Mouse (Mus musculus): ENCODE measurements around the gene Fez2. TPM values are rescaled to one million over a fixed set of nuclear protein-coding genes. Genes with fewer than 3 reads are reported as not detected.

Gene Fez2
- total RNA-seq, 2 experiments from 2014 or later: 70.5 to 81.7 TPM

GRCm38 (mm10) chr17:78374756-78375155 is 43.2 kb downstream of the Fez2 start:
- no peak for DNase-seq
- intact Hi-C loops (cut with DNase I): loop anchor here (5.0 kb wide), 1 partner anchor 78 kb away; no protein-coding TSS in a partner anchor

- DNase-seq: no peak
- intact Hi-C loops (cut with DNase I): no loop called here
Observed at GRCm38 (mm10) chr17:78373849-78374248, 44.1 kb downstream of the Fez2 start.

DNA sequence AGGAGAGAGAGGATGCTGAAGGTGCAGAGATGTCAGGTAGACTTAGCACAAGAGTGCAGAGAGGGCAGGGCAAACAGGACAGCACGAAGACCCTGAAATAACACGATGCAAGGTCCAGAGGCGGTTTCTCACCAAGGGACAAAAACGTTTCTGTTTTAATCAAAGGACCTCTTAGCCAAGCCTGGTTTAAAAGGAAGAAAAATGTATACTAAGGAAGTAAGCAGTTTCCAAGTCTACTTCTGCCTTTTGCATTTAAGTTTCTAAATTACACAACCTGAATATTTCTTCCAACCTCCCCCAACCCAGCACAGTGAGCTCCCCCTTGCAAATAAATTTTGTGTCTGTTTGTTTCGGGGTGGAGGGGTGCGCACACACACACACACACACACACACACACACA is 44.8 kb downstream of the Fez2 start:
- no peak for DNase-seq
- intact Hi-C loops (cut with DNase I): no loop called here

DNA sequence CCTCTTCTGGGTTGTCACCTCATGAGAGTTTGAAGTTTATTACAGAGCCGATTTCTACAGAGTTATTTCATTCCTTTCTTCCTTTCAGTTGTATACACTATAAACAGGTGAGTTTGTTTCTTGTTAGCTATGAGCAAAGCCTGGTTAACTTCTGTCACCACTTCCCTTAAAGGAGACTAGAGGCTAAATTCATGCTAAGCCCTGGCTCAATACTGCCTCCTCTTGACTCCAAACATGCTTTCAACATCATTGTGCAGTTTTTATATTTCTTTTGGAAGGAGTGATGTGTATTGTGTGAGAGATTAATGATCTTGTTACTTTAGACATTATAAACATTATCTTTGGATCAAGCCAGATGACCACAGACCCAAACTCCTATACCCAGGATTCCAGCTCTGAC is 47.5 kb downstream of the Fez2 start:
- DNase-seq: no peak
- intact Hi-C loops (cut with DNase I): loop anchor here (2.0 kb wide), 1 partner anchor 174 kb away; no protein-coding TSS in a partner anchor

GRCm38 (mm10) chr17:78368481-78368880 is 49.5 kb downstream of the Fez2 start:
- intact Hi-C loops (cut with DNase I): no loop called here
- no peak for DNase-seq

GRCm38 (mm10) chr17:78366070-78366469 is 51.9 kb downstream of the Fez2 start:
- no peak for DNase-seq
- intact Hi-C loops (cut with DNase I): no loop called here

GRCm38 (mm10) chr17:78364555-78365302 is 53.2 kb downstream of the Fez2 start:
- DNase-seq: no peak
- intact Hi-C loops (cut with DNase I): loop anchor here (5.0 kb wide), 2 partner anchors 37 to 73 kb away; no protein-coding TSS in a partner anchor

GRCm38 (mm10) chr17:78361939-78362728 is 55.8 kb downstream of the Fez2 start:
- intact Hi-C loops (cut with DNase I): loop anchor here (2.0 to 5.0 kb wide), 4 partner anchors 35 to 117 kb away; no protein-coding TSS in a partner anchor
- DNase-seq: peak; percentile 55 to 61

GRCm38 (mm10) chr17:78358251-78358726 is 59.7 kb downstream of the Fez2 start:
- intact Hi-C loops (cut with DNase I): no loop called here
- no peak for DNase-seq

DNA sequence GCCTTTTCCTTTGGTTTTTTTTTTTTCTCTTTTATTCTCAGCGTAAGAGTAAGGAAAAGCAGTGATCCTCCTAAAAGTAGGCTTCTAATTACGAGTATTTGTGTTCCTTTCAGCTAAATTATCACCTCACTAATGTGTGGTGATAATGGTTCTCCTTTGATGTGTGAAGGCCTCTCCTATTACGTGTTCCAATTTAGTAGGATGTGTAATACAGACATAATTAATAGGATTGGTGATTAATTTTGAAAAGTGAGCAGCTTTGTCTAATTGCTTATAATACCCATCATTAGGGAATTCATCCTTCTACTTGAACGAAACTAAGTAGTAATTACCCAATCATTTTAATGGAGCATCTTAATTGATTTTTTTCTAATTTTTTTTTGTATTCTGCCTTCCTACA is 60.2 kb downstream of the Fez2 start:
- intact Hi-C loops (cut with DNase I): no loop called here
- no peak for DNase-seq

GRCm38 (mm10) chr17:78355611-78356010 is 62.3 kb downstream of the Fez2 start:
- DNase-seq: no peak
- intact Hi-C loops (cut with DNase I): no loop called here

GRCm38 (mm10) chr17:78354871-78355270 is 63.1 kb downstream of the Fez2 start:
- intact Hi-C loops (cut with DNase I): no loop called here

GRCm38 (mm10) chr17:78354411-78354810 is 63.5 kb downstream of the Fez2 start:
- intact Hi-C loops (cut with DNase I): no loop called here
- DNase-seq: peak in 1 of 2 experiments; percentile 24

More at GRCm38 (mm10) chr17:78354871-78355270, 63.1 kb downstream of the Fez2 start:
- no peak for DNase-seq

DNA sequence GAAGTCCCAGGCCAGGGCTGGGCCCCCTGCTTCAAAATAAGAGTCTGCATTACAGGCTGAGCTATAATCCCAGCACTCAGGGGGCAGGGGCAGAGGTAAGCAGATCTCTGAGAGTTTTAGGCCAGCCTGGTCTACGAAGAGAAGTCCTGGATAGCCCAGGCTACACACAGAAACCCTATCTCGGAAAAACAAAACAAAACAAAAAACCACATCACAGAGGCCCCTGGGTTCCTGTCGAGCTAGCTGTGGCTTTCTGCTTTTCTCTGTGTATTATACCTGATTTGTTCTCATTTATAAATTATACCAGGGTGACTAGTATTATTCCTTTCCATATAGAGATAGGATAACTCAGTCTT is 65.5 kb downstream of the Fez2 start:
- intact Hi-C loops (cut with DNase I): no loop called here

DNA sequence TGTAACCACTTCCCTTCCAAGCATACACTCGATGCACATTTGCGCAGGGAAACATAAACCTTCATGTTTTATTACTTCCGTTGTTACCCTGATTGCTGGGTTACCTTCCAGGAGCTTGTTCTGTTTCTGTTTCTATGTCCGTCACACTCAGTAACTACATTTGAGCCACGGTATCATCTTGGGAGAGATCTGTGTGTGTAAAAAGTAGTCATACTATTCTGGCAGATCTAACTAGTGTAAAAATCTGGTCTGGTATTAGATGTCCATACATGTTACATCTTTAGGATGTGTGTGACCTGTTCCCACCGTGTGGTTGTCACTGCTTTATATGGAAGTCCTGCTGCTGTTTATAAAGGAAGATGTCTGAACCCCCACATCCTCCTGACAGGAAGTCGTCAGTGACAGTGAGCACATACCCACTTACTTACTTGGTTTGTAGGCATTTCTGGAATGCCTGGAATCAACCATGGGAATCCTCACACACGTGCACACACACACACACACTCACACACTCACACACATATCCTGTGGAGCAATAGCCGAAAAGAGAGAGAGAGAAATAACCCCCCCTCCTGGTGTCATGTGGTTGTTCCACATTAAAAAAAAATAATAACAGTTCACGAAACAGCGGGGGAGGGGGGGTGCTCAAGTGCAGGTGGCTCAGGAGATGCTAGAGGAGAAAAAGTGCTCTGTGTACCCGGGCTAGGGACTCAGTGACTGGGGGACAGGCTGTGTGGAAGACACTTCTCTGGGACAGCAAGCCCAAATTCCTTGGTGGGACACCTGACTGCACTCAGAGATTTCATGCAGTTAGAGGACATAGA is 66.1 kb downstream of the Fez2 start:
- intact Hi-C loops (cut with DNase I): no loop called here
- no peak for DNase-seq

More for the DNA sequence above, 65.5 kb downstream of the Fez2 start:
- DNase-seq: no peak

DNA sequence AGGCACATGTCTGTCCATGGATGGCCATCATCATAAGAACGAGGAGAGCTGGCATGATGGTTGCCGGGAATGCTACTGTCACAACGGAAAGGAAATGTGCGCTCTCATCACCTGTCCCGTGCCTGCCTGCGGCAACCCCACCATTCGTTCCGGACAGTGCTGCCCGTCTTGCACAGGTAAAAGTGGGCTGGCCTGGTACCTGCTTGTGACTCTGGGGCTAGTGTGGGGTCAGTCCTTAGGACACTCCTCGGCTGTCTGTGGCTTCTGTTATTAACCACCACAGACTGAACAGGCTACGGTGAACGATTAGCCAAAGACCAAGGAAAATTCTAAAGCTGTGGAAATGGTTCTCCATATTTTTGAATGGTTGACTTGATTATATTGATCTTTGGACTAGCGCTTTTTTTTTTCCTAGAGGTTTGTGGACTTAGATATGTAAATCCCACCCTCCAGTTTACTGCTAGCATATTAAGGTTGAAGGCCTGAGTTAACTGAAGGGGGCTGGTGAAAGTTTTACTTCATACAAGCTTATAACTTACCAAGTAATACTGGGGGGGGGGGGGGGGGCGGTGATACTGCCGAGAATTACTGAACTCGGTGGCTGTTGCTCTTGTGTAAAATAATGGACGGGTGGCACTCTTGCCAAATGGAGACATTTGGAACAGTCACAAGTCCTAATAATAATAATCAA is 70.7 kb downstream of the Fez2 start:
- DNase-seq: no peak
- intact Hi-C loops (cut with DNase I): no loop called here

GRCm38 (mm10) chr17:78343688-78344087 is 74.3 kb downstream of the Fez2 start:
- intact Hi-C loops (cut with DNase I): no loop called here
- no peak for DNase-seq

- intact Hi-C loops (cut with DNase I): no loop called here
- DNase-seq: no peak
Observed at GRCm38 (mm10) chr17:78335250-78335649, 82.7 kb downstream of the Fez2 start.

DNA sequence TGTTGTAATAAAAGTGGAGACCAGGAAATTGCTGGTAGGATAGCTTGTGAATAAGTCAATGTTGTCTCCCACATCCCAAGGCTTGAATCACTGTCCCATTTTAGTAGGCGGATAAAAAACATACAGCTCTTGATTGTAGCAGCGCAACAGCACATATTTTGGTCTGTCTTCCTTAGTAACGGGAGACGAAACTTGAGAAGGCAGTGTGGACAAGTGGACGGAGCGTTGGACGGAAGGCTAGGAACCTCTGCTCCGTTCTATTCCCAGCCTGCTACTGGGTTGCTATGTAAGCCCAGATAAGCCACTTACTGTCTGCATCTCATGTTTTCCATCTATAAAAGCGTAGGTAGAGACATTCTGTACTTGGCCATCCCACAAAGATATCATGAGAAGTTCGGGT is 84.7 kb downstream of the Fez2 start:
- intact Hi-C loops (cut with DNase I): no loop called here
- DNase-seq: no peak

- intact Hi-C loops (cut with DNase I): no loop called here
- DNase-seq: no peak
Observed at GRCm38 (mm10) chr17:78331438-78331837, 86.5 kb downstream of the Fez2 start.

Data from heart, postnatal 36 days (tissue).